Mouse (Mus musculus): ENCODE measurements around the gene Ankle2.

DNA sequence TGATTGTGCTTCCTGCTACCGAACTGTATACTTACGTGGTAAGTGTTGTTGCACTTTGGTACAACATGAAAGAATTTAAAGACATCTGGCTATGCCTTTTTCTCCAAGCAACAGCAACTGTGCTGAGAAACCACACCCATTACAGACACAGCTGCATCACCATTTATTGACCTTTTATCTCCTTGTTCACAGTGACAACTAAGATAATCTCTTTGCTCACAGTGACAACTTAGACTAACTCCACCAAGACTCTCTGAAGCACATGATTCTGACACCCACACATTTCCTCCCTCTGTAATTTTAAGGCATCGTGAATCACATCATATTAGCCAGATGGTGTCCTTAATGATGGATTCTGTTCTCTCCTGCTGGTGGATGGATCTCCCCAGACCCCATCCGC lies 43.3 kb downstream of the Ankle2 start:
- TF ChIP-seq HCFC1 (IDR thresholded peaks at IDR 0.05; ENCODE audit: low read depth, low read length), result no peak
- TF ChIP-seq ZMIZ1 (IDR thresholded peaks at IDR 0.05; ENCODE audit: low read depth, low read length), result no peak
- no peak for TF ChIP-seq POLR2A (IDR thresholded peaks at IDR 0.05; ENCODE audit: low read depth, low read length)
- TF ChIP-seq CTCF (conservative IDR thresholded peaks at IDR 0.05 in 1 of 2, IDR thresholded peaks at IDR 0.05 in 1 of 2; ENCODE audit: low read depth in 2 of 2, low read length in 2 of 2), result no peak
- no peak for TF ChIP-seq ELF1 (IDR thresholded peaks at IDR 0.05; ENCODE audit: low read depth, low read length)
- no peak for TF ChIP-seq SIN3A (IDR thresholded peaks at IDR 0.05; ENCODE audit: low read length)
- no peak for TF ChIP-seq NRF1 (IDR thresholded peaks at IDR 0.05; ENCODE audit: low read depth, low read length)
- TF ChIP-seq RAD21 (IDR thresholded peaks at IDR 0.05; ENCODE audit: low read depth, low read length), result no peak
- TF ChIP-seq RCOR1 (conservative IDR thresholded peaks at IDR 0.05; ENCODE audit: low read depth, low read length), result no peak
- no peak for TF ChIP-seq POLR2AphosphoS2 (IDR thresholded peaks at IDR 0.05; ENCODE audit: low read depth, low read length)
- no peak for TF ChIP-seq EP300 (IDR thresholded peaks at IDR 0.05; ENCODE audit: low read length)
- no peak for TF ChIP-seq SMC3 (IDR thresholded peaks at IDR 0.05; ENCODE audit: low read depth, low read length)
- no peak for TF ChIP-seq NELFE (IDR thresholded peaks at IDR 0.05; ENCODE audit: low read depth, low read length)
